Mouse (Mus musculus): ENCODE results near the gene Olfr806. TPM values are rescaled to one million over a fixed set of nuclear protein-coding genes. Genes with fewer than 3 reads are reported as not detected.

Gene Olfr806
- polyA plus RNA-seq, 1 experiment from 2014 or later: not detected

Small RNA genes within 50 kb of the gene (microRNA-seq; reads per million reads assigned to microRNA genes)
- not detected for gene Gm24485

Other genes with a start within 250 kb of the Olfr806 start
- not detected in 2 replicates for gene Olfr790, start 243.4 kb downstream of the Olfr806 start, polyA plus RNA-seq (2014; fragmentation: Nextera tagmentation; extraction: Ambion mirVana)
- not detected in 2 replicates for gene Olfr791, start 220.1 kb downstream of the Olfr806 start, polyA plus RNA-seq (2014; fragmentation: Nextera tagmentation; extraction: Ambion mirVana)
- gene Olfr792, start 202.8 kb downstream of the Olfr806 start, polyA plus RNA-seq (2014; fragmentation: Nextera tagmentation; extraction: Ambion mirVana): not detected in 2 replicates
- not detected in 2 replicates for gene Olfr794, start 174.3 kb downstream of the Olfr806 start, polyA plus RNA-seq (2014; fragmentation: Nextera tagmentation; extraction: Ambion mirVana)
- gene Olfr796, start 129.4 kb downstream of the Olfr806 start, polyA plus RNA-seq (2014; fragmentation: Nextera tagmentation; extraction: Ambion mirVana): not detected in 2 replicates
- not detected in 2 replicates for gene Olfr798, start 114.0 kb downstream of the Olfr806 start, polyA plus RNA-seq (2014; fragmentation: Nextera tagmentation; extraction: Ambion mirVana)
- gene Olfr799, start 104.4 kb downstream of the Olfr806 start, polyA plus RNA-seq (2014; fragmentation: Nextera tagmentation; extraction: Ambion mirVana): not detected in 2 replicates
- gene Olfr800, start 84.2 kb downstream of the Olfr806 start, polyA plus RNA-seq (2014; fragmentation: Nextera tagmentation; extraction: Ambion mirVana): not detected in 2 replicates
- not detected in 2 replicates for gene Olfr801, start 68.1 kb downstream of the Olfr806 start, polyA plus RNA-seq (2014; fragmentation: Nextera tagmentation; extraction: Ambion mirVana)
- gene Olfr802, start 53.8 kb downstream of the Olfr806 start, polyA plus RNA-seq (2014; fragmentation: Nextera tagmentation; extraction: Ambion mirVana): not detected in 2 replicates
- not detected in 2 replicates for gene Olfr803, start 47.6 kb downstream of the Olfr806 start, polyA plus RNA-seq (2014; fragmentation: Nextera tagmentation; extraction: Ambion mirVana)
- gene Olfr804, start 38.7 kb downstream of the Olfr806 start, polyA plus RNA-seq (2014; fragmentation: Nextera tagmentation; extraction: Ambion mirVana): not detected in 2 replicates
- not detected in 2 replicates for gene Olfr805, start 12.5 kb downstream of the Olfr806 start, polyA plus RNA-seq (2014; fragmentation: Nextera tagmentation; extraction: Ambion mirVana)
- not detected in 2 replicates for gene Olfr807, start 15.9 kb upstream of the Olfr806 start, polyA plus RNA-seq (2014; fragmentation: Nextera tagmentation; extraction: Ambion mirVana)
- gene Olfr808, start 23.6 kb upstream of the Olfr806 start, polyA plus RNA-seq (2014; fragmentation: Nextera tagmentation; extraction: Ambion mirVana): not detected in 2 replicates
- not detected in 2 replicates for gene Olfr809, start 32.7 kb upstream of the Olfr806 start, polyA plus RNA-seq (2014; fragmentation: Nextera tagmentation; extraction: Ambion mirVana)
- not detected in 2 replicates for gene Olfr810, start 53.0 kb upstream of the Olfr806 start, polyA plus RNA-seq (2014; fragmentation: Nextera tagmentation; extraction: Ambion mirVana)
- not detected in 2 replicates for gene Olfr811, start 62.5 kb upstream of the Olfr806 start, polyA plus RNA-seq (2014; fragmentation: Nextera tagmentation; extraction: Ambion mirVana)
- not detected in 2 replicates for gene Olfr812, start 104.2 kb upstream of the Olfr806 start, polyA plus RNA-seq (2014; fragmentation: Nextera tagmentation; extraction: Ambion mirVana)
- gene Olfr813, start 113.4 kb upstream of the Olfr806 start, polyA plus RNA-seq (2014; fragmentation: Nextera tagmentation; extraction: Ambion mirVana): not detected in 2 replicates
- gene Olfr814, start 137.9 kb upstream of the Olfr806 start, polyA plus RNA-seq (2014; fragmentation: Nextera tagmentation; extraction: Ambion mirVana): not detected in 2 replicates
- gene Olfr815, start 163.9 kb upstream of the Olfr806 start, polyA plus RNA-seq (2014; fragmentation: Nextera tagmentation; extraction: Ambion mirVana): not detected in 2 replicates
- not detected in 2 replicates for gene Olfr816, start 173.7 kb upstream of the Olfr806 start, polyA plus RNA-seq (2014; fragmentation: Nextera tagmentation; extraction: Ambion mirVana)
- not detected in 2 replicates for gene Olfr818, start 207.2 kb upstream of the Olfr806 start, polyA plus RNA-seq (2014; fragmentation: Nextera tagmentation; extraction: Ambion mirVana)
- not detected in 2 replicates for gene Olfr819, start 225.3 kb upstream of the Olfr806 start, polyA plus RNA-seq (2014; fragmentation: Nextera tagmentation; extraction: Ambion mirVana)
- not detected in 2 replicates for gene Olfr247, start 234.2 kb upstream of the Olfr806 start, polyA plus RNA-seq (2014; fragmentation: Nextera tagmentation; extraction: Ambion mirVana)
- not detected in 2 replicates for gene Gm10310, start 243.1 kb upstream of the Olfr806 start, polyA plus RNA-seq (2014; fragmentation: Nextera tagmentation; extraction: Ambion mirVana)